Mouse (Mus musculus) CH12.LX (cell line): ENCODE data around the gene Ddx6. TPM values are rescaled to one million over a fixed set of nuclear protein-coding genes. Genes with fewer than 3 reads are reported as not detected.
"Not testable (repeated sequence)": the region's sequence is repeated elsewhere in the genome, so short reads cannot be mapped to it uniquely, and the experiment has no call there.

Experiments used
- DNase-seq: peaks from one replicate; pipeline ENCODE4 v3.0.0-alpha.2; 2013; ENCODE audit errors: extremely low read depth
- H3K27ac ChIP-seq: 2 replicates; pipeline ENCODE4 v1.5.1; 2012; ENCODE audit warnings: low read depth, mild to moderate bottlenecking, control low read depth, moderate library complexity; ENCODE audit not compliant: insufficient read depth
- H3K27me3 ChIP-seq: replicated peaks from 2 replicates; pipeline ENCODE3; 2012; ENCODE audit warnings: inconsistent platforms
- H3K36me3 ChIP-seq, 2 experiments: replicated peaks in 1 of 2; 2 replicates each; pipeline versions ENCODE3 to v1.6.1; 2012; ENCODE audit warnings: inconsistent platforms in 1 of 2, low read length in 1 of 2, mild to moderate bottlenecking in 1 of 2, mixed read lengths in 1 of 2, moderate library complexity in 1 of 2; ENCODE audit not compliant: control insufficient read depth in 1 of 2, insufficient read depth in 1 of 2
- H3K4me1 ChIP-seq, 2 experiments: 2 replicates each; pipeline ENCODE4 v1.6.1; 2012; ENCODE audit warnings: inconsistent platforms in 1 of 2, moderate library complexity in 1 of 2; ENCODE audit not compliant: insufficient read depth in 2 of 2, control insufficient read depth in 1 of 2
- H3K4me2 ChIP-seq: 2 replicates; pipeline ENCODE4 v1.6.1; 2012; ENCODE audit warnings: low read depth, mild to moderate bottlenecking, control low read depth; ENCODE audit not compliant: poor library complexity, insufficient read depth, severe bottlenecking
- H3K4me3 ChIP-seq, 3 experiments: fragments of 150-350 bp in 1 of 3; sonication (generic) in 1 of 3; replicated peaks in 1 of 3; 2 replicates each; pipeline versions ENCODE3 to v1.5.1; 2011 to 2012; ENCODE audit warnings: low read depth in 2 of 3, low read length in 2 of 3, mild to moderate bottlenecking in 2 of 3, moderate library complexity in 2 of 3, control low read depth in 1 of 3, improper control_type of control experiment in 1 of 3, inconsistent platforms in 1 of 3, mixed read lengths in 1 of 3; ENCODE audit not compliant: poor library complexity in 1 of 3
- H3K79me2 ChIP-seq: replicated peaks from 2 replicates; pipeline ENCODE4 v1.6.1; 2012; ENCODE audit warnings: mild to moderate bottlenecking, moderate library complexity; ENCODE audit not compliant: control insufficient read depth, poor library complexity, insufficient read depth, severe bottlenecking; ENCODE audit errors: extremely low read depth
- H3K9ac ChIP-seq: 2 replicates; pipeline ENCODE4 v1.6.1; 2012; ENCODE audit warnings: low read depth, mild to moderate bottlenecking, control low read depth, moderate library complexity; ENCODE audit not compliant: insufficient read depth
- H3K9me3 ChIP-seq: replicated peaks from 2 replicates; pipeline ENCODE3; 2012; ENCODE audit warnings: low read length, inconsistent platforms, mixed read lengths
- CTCF ChIP-seq, 2 experiments: IDR thresholded peaks in 1 of 2; conservative IDR thresholded peaks in 1 of 2; 2 replicates each; pipeline ENCODE4 v1.5.1; 2011 to 2012; ENCODE audit warnings: low read depth in 2 of 2, low read length in 2 of 2, improper control_type of control experiment in 1 of 2, inconsistent platforms in 1 of 2, mild to moderate bottlenecking in 1 of 2, moderate library complexity in 1 of 2
- E2F4 ChIP-seq: IDR thresholded peaks from 2 replicates; pipeline ENCODE4 v1.6.1; 2011; ENCODE audit warnings: low read depth, low read length, improper control_type of control experiment; ENCODE audit not compliant: insufficient replicate concordance
- EP300 ChIP-seq: IDR thresholded peaks from 2 replicates; pipeline ENCODE4 v1.6.1; 2011; ENCODE audit warnings: low read length, improper control_type of control experiment
- JUN ChIP-seq: IDR thresholded peaks from 2 replicates; pipeline ENCODE4 v1.6.1; 2011; ENCODE audit warnings: low read depth, mild to moderate bottlenecking, low read length, improper control_type of control experiment, moderate library complexity; ENCODE audit not compliant: insufficient read depth
- MAX ChIP-seq: IDR thresholded peaks from 2 replicates; pipeline ENCODE4 v1.6.1; 2011; ENCODE audit warnings: low read length, improper control_type of control experiment
- MEF2A ChIP-seq: IDR thresholded peaks from 2 replicates; pipeline ENCODE4 v1.6.1; 2014; ENCODE audit warnings: low read depth, mild to moderate bottlenecking, inconsistent platforms, low read length, improper control_type of control experiment, borderline replicate concordance
- MXI1 ChIP-seq: IDR thresholded peaks from 2 replicates; pipeline ENCODE4 v1.6.1; 2011; ENCODE audit warnings: mild to moderate bottlenecking, low read depth, low read length, improper control_type of control experiment
- NELFE ChIP-seq: IDR thresholded peaks from 2 replicates; pipeline ENCODE4 v1.6.1; 2011; ENCODE audit warnings: low read depth, low read length, improper control_type of control experiment
- NRF1 ChIP-seq: IDR thresholded peaks from 2 replicates; pipeline ENCODE4 v1.6.1; 2014; ENCODE audit warnings: low read depth, mild to moderate bottlenecking, inconsistent platforms, low read length, improper control_type of control experiment, moderate library complexity
- POLR2A ChIP-seq: IDR thresholded peaks from 2 replicates; pipeline ENCODE4 v1.6.1; 2011; ENCODE audit warnings: low read depth, mild to moderate bottlenecking, improper control_type of control experiment, low read length
- POLR2AphosphoS2 ChIP-seq: IDR thresholded peaks from 2 replicates; pipeline ENCODE4 v1.6.1; 2011; ENCODE audit warnings: low read depth, low read length, improper control_type of control experiment
- SMC3 ChIP-seq: IDR thresholded peaks from 2 replicates; pipeline ENCODE4 v1.6.1; 2011; ENCODE audit warnings: low read depth, low read length, improper control_type of control experiment
- TCF12 ChIP-seq: IDR thresholded peaks from 2 replicates; pipeline ENCODE4 v1.6.1; 2014; ENCODE audit warnings: low read depth, mild to moderate bottlenecking, inconsistent platforms, low read length, improper control_type of control experiment
- USF1 ChIP-seq: IDR thresholded peaks from 2 replicates; pipeline ENCODE4 v1.6.1; 2014; ENCODE audit warnings: low read depth, mild to moderate bottlenecking, inconsistent platforms, low read length, improper control_type of control experiment
- ZC3H11A ChIP-seq: IDR thresholded peaks from 2 replicates; pipeline ENCODE4 v1.6.1; 2012; ENCODE audit warnings: low read depth, mild to moderate bottlenecking, inconsistent platforms, low read length, improper control_type of control experiment
- ZKSCAN1 ChIP-seq: IDR thresholded peaks from 2 replicates; pipeline ENCODE4 v1.6.1; 2012; ENCODE audit warnings: low read depth, inconsistent platforms, low read length, improper control_type of control experiment, borderline replicate concordance
- dilution Hi-C: fragments of 300-500 bp; cut with MboI; formaldehyde crosslinking; loops from 2 replicates; pipeline ENCODE4 v1.14.3; 2020; ENCODE audit warnings: low sequenced_read_pairs; ENCODE audit not compliant: extremely low pct_unique_long_range_greater_than_20kb, extremely low pct_ligation_motif_present
- in situ Hi-C: fragments of 300-500 bp; cut with MboI; formaldehyde crosslinking; loops from 3 replicates; pipeline ENCODE4 v1.14.3; 2019; ENCODE audit warnings: low sequenced_read_pairs, low pct_ligation_motif_present, low pct_unique_long_range_greater_than_20kb, mixed read lengths
- polyA plus RNA-seq: library from polyadenylated mRNA; unstranded; fragments of >175 nt; gene quantifications from 2 replicates; pipeline ENCODE4 v1.2.1, GENCODE M21; 2012; ENCODE audit warnings: low read depth; ENCODE audit not compliant: insufficient read length
- total RNA-seq, 2 experiments: library from RNA; depleted of rRNA; stranded (reverse); fragments of 300-350 nt in 1 of 2; fragments of >200 nt in 1 of 2; gene quantifications; 2 replicates each; pipeline ENCODE4 v1.2.3; 2012 to 2014

The Ddx6 gene
- total and polyA plus RNA-seq, 3 experiments, result 41.5 to 81.2 (median 71.4) TPM

- Histone ChIP-seq H3K36me3 (peaks cover 57 to 95% of the 10 kb centered on the region in 2 experiments), H3K9ac (no peak overlapping the region), H3K4me1 (peaks cover 3 to 39% of the 10 kb centered on the region in 2 experiments; a peak in 3 of 4 replicates), H3K4me2 (no peak overlapping the region), H3K27me3 (no peaks in the 10 kb centered on the region), H3K27ac (no peak overlapping the region), H3K79me2 (peaks cover 26% of the 10 kb centered on the region), H3K4me3 (no peak overlapping the region), H3K9me3 (no peaks in the 10 kb centered on the region)
- no peak for DNase-seq
- dilution Hi-C loops (no loop called here), in situ Hi-C loops (no loop called here)
- no peak for TF ChIP-seq ZC3H11A
- no peak for TF ChIP-seq NELFE
- no peak for TF ChIP-seq EP300
- no peak for TF ChIP-seq MXI1
- TF ChIP-seq MAX, result no peak
- no peak for TF ChIP-seq E2F4
- no peak for TF ChIP-seq POLR2AphosphoS2
- TF ChIP-seq USF1, result no peak
- TF ChIP-seq SMC3, result no peak
- no peak for TF ChIP-seq JUN
- no peak for TF ChIP-seq TCF12
- TF ChIP-seq NRF1, result no peak
- TF ChIP-seq MEF2A, result no peak
- no peak for TF ChIP-seq ZKSCAN1
These were observed 21.6 kb downstream of the Ddx6 start for GRCm38 (mm10) chr9:44626268-44626667.

GRCm38 (mm10) chr9:44637551-44638169 lies 33.0 kb downstream of the Ddx6 start:
- H3K9me3 ChIP-seq, result no peaks in the 10 kb centered on the region
- dilution Hi-C loops, result no loop called here
- DNase-seq, result peak; percentile 66
- H3K27me3 ChIP-seq, result no peaks in the 10 kb centered on the region
- H3K79me2 ChIP-seq, result peaks cover 12% of the 10 kb centered on the region; the same call in 1 of the 2 replicates
- H3K9ac ChIP-seq, result no peak overlapping the region
- peaks cover 51 to 58% of the 10 kb centered on the region in 2 experiments for H3K36me3 ChIP-seq
- in situ Hi-C loops, result no loop called here
- no peak overlapping the region for H3K4me3 ChIP-seq
- no peak overlapping the region for H3K27ac ChIP-seq
- H3K4me1 ChIP-seq, result peaks cover 8 to 50% of the 10 kb centered on the region in 2 experiments; a peak in 3 of 4 replicates
- TF ChIP-seq CTCF (conservative IDR thresholded peaks at IDR 0.05 in 1 of 2, IDR thresholded peaks at IDR 0.05 in 1 of 2; ENCODE audit: low read depth in 2 of 2, low read length in 2 of 2), result peak in 1 of 2 experiments; percentile 17; a peak in 1 of 4 replicates
- TF ChIP-seq POLR2A, result no peak
- no peak overlapping the region for H3K4me2 ChIP-seq

- peaks cover 42 to 47% of the 10 kb centered on the region in 2 experiments for H3K36me3 ChIP-seq
These were observed 34.0 kb downstream of the Ddx6 start for GRCm38 (mm10) chr9:44638726-44639125.

GRCm38 (mm10) chr9:44640028-44640427 lies 35.3 kb downstream of the Ddx6 start:
- in situ Hi-C loops, DNase-seq, H3K79me2 ChIP-seq, H3K9ac ChIP-seq, H3K9me3 ChIP-seq, H3K4me3 ChIP-seq, H3K27me3 ChIP-seq, H3K27ac ChIP-seq, H3K4me2 ChIP-seq, dilution Hi-C loops: not testable (repeated sequence)
- Histone ChIP-seq H3K4me1 (peaks cover 8 to 56% of the 10 kb centered on the region in 2 experiments; a peak in 3 of 4 replicates), H3K36me3 (peaks cover 32 to 34% of the 10 kb centered on the region in 2 experiments)

More at GRCm38 (mm10) chr9:44638726-44639125, 34.0 kb downstream of the Ddx6 start:
- H3K4me3 ChIP-seq, H3K79me2 ChIP-seq, H3K27me3 ChIP-seq, H3K27ac ChIP-seq, H3K9ac ChIP-seq, dilution Hi-C loops, DNase-seq, H3K4me2 ChIP-seq, H3K9me3 ChIP-seq, in situ Hi-C loops: not testable (repeated sequence)
- H3K4me1 ChIP-seq, result peaks cover 8 to 55% of the 10 kb centered on the region in 2 experiments; a peak in 3 of 4 replicates
